Mouse (Mus musculus) limb, embryonic 12.5 days (tissue): ENCODE data around the gene Mybpc1. TPM values are rescaled to one million over a fixed set of nuclear protein-coding genes. Genes with fewer than 3 reads are reported as not detected.

Experiments
- ATAC-seq: fragments of 200-750 bp; cut with Nextera tagmentation; 2 replicates; pipeline ENCODE4 v1.8.0; 2017; ENCODE audit warnings: low read depth, moderate TSS enrichment; ENCODE audit not compliant: insufficient number of reproducible peaks, insufficient read depth, low FRiP score, low TSS enrichment
- H3K27ac ChIP-seq: fragments of 300-500 bp; sonication (generic); 2 replicates; pipeline ENCODE4 v1.5.1; 2016; ENCODE audit warnings: mild to moderate bottlenecking, moderate library complexity
- H3K27me3 ChIP-seq: fragments of 300-500 bp; sonication (generic); 2 replicates; pipeline ENCODE4 v1.6.1; 2016; ENCODE audit warnings: mild to moderate bottlenecking, moderate library complexity
- H3K36me3 ChIP-seq: fragments of 300-500 bp; sonication (generic); 2 replicates; pipeline ENCODE4 v1.6.1; 2016; ENCODE audit warnings: mild to moderate bottlenecking, moderate library complexity
- H3K4me1 ChIP-seq: fragments of 300-500 bp; sonication (generic); replicated peaks from 2 replicates; pipeline ENCODE4 v1.6.1; 2016
- H3K4me2 ChIP-seq: fragments of 300-500 bp; sonication (generic); 2 replicates; pipeline ENCODE4 v1.6.1; 2016; ENCODE audit warnings: mild to moderate bottlenecking, moderate library complexity
- H3K4me3 ChIP-seq: fragments of 300-500 bp; sonication (generic); replicated peaks from 2 replicates; pipeline ENCODE4 v1.5.1; 2016; ENCODE audit warnings: mild to moderate bottlenecking
- H3K9ac ChIP-seq: fragments of 300-500 bp; sonication (generic); replicated peaks from 2 replicates; pipeline ENCODE4 v1.6.1; 2016; ENCODE audit warnings: mild to moderate bottlenecking, moderate library complexity
- H3K9me3 ChIP-seq: fragments of 300-500 bp; sonication (generic); 2 replicates; pipeline ENCODE4 v1.6.1; 2016; ENCODE audit warnings: mild to moderate bottlenecking, moderate library complexity
- WGBS: fragments of 180-500 bp; shearing (Covaris S2); methylation state at CpG from one replicate; pipeline ENCODE4 v1.1.7; 2016; 5-methylcytosine and 5-hydroxymethylcytosine counted together
- polyA plus RNA-seq: library from polyadenylated mRNA; unstranded; fragments of >200 nt; fragmentation: Nextera tagmentation; extraction: Ambion mirVana; gene quantifications from 2 replicates; pipeline ENCODE4 v1.2.1, GENCODE M21; 2016

Mybpc1 gene
- polyA plus RNA-seq, 1 experiment from 2014 or later: 19.4 TPM

- H3K27me3 ChIP-seq: no peaks in the 10 kb centered on the region
- ATAC-seq: no peak
These were observed 97.2 kb downstream of the Mybpc1 start for GRCm38 (mm10) chr10:88507691-88508143.

GRCm38 (mm10) chr10:88505256-88505655 is 99.7 kb downstream of the Mybpc1 start:
- no peak overlapping the region for H3K4me2 ChIP-seq
- H3K27me3 ChIP-seq: no peaks in the 10 kb centered on the region
- 59% methylated on average over 5 of the region's 5 CpGs for WGBS
- H3K36me3 ChIP-seq: no peaks in the 10 kb centered on the region
- no peak for ATAC-seq
- H3K4me1 ChIP-seq: peaks cover 24% of the 10 kb centered on the region; the same call in 1 of the 2 replicates
- H3K4me3 ChIP-seq: no peak overlapping the region
- H3K27ac ChIP-seq: no peak overlapping the region
- H3K9ac ChIP-seq: no peak overlapping the region
- no peaks in the 10 kb centered on the region for H3K9me3 ChIP-seq

More at GRCm38 (mm10) chr10:88507691-88508143, 97.2 kb downstream of the Mybpc1 start:
- H3K27ac ChIP-seq: no peak overlapping the region
- no peak overlapping the region for H3K4me3 ChIP-seq
- no peak overlapping the region for H3K4me2 ChIP-seq
- H3K9ac ChIP-seq: no peak overlapping the region
- 57% methylated on average over 7 of the region's 7 CpGs for WGBS
- H3K9me3 ChIP-seq: no peaks in the 10 kb centered on the region
- H3K36me3 ChIP-seq: no peaks in the 10 kb centered on the region
- H3K4me1 ChIP-seq: peaks cover 5% of the 10 kb centered on the region; the same call in 1 of the 2 replicates

GRCm38 (mm10) chr10:88504481-88504880 is 100.5 kb downstream of the Mybpc1 start:
- Histone ChIP-seq H3K9ac (no peak overlapping the region), H3K9me3 (no peaks in the 10 kb centered on the region), H3K27me3 (no peaks in the 10 kb centered on the region), H3K27ac (no peak overlapping the region), H3K4me1 (peaks cover 24% of the 10 kb centered on the region; the same call in 1 of the 2 replicates), H3K4me3 (no peak overlapping the region), H3K36me3 (no peaks in the 10 kb centered on the region), H3K4me2 (peak overlapping the region; percentile 64)
- 66% methylated on average over 3 of the region's 3 CpGs for WGBS
- ATAC-seq: no peak

GRCm38 (mm10) chr10:88503421-88504314 is 101.3 kb downstream of the Mybpc1 start, which contains the start of gene Chpt1:
TSS of gene Chpt1 (minus strand) at chr10:88504073.
- H3K4me2 ChIP-seq: peak within 1 kb of the TSS; percentile 64
- no peaks in the 10 kb centered on the region for H3K9me3 ChIP-seq
- H3K4me3 ChIP-seq: peak within 1 kb of the TSS; percentile 69
- under 1% methylated on average over 58 of the region's 80 CpGs for WGBS
- H3K36me3 ChIP-seq: no peaks in the 10 kb centered on the region
- H3K9ac ChIP-seq: peak within 1 kb of the TSS; percentile 81
- H3K27ac ChIP-seq: peak within 1 kb of the TSS; percentile 70; the same call in 1 of the 2 replicates
- H3K4me1 ChIP-seq: peaks cover 24% of the 10 kb centered on the region; the same call in 1 of the 2 replicates
- ATAC-seq: peak; percentile 94
- H3K27me3 ChIP-seq: no peaks in the 10 kb centered on the region

GRCm38 (mm10) chr10:88502919-88503318 is 102.0 kb downstream of the Mybpc1 start:
- H3K36me3 ChIP-seq: no peaks in the 10 kb centered on the region
- 58% methylated on average over 4 of the region's 4 CpGs for WGBS
- no peak overlapping the region for H3K27ac ChIP-seq

DNA sequence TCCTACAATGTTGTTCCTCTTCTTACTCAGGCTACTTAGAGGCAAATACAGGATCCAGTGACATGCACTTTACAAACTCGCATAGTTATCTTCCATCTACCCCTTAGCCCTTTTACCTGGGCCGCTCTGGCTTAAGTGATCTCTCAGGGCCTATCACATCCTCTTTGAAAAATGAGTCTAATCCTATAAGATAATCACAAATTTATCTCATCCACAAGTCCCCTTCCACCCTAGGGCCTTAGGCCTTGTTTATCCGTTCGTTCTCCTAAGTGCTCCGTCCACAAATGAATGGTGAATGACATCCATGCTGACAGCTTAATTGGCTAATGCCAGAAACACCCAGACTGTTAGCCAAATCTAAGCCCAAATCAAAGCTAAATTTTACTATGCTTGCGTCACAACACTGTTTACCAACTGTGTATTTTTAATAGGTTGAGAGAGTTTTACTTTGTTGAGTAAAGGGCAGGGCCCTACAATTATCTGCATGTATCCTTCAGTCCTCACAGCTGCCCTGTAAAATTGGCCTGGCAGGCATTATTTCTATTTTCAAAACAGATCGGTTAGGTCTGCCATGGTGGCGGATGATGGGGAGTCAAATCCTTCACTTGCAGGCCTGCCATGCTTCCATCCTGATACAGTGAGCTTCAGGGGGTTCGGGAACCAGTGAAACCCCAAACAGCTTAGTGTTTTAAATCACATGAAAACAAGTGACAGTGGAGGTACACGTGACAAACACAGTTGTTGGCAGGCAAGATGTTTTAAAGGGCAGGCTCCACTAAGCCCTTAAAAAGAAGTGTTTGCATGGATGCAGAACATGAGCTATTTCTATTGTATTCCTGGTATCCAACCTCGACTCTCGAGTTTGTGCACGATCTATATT is 102.8 kb downstream of the Mybpc1 start:
- Histone ChIP-seq H3K9me3 (no peaks in the 10 kb centered on the region), H3K4me1 (peaks cover 26% of the 10 kb centered on the region), H3K36me3 (no peaks in the 10 kb centered on the region), H3K4me2 (peak overlapping the region; percentile 64; the same call in 1 of the 2 replicates), H3K4me3 (no peak overlapping the region), H3K27ac (no peak overlapping the region), H3K27me3 (no peaks in the 10 kb centered on the region), H3K9ac (no peak overlapping the region)
- WGBS: 64% methylated on average over 13 of the region's 13 CpGs
- ATAC-seq: no peak

More at GRCm38 (mm10) chr10:88502919-88503318, 102.0 kb downstream of the Mybpc1 start:
- H3K9me3 ChIP-seq: no peaks in the 10 kb centered on the region
- no peaks in the 10 kb centered on the region for H3K27me3 ChIP-seq
- H3K9ac ChIP-seq: peak overlapping the region; percentile 81
- peak overlapping the region; percentile 64 for H3K4me2 ChIP-seq
- peak overlapping the region; percentile 69 for H3K4me3 ChIP-seq
- no peak for ATAC-seq
- peaks cover 24% of the 10 kb centered on the region; the same call in 1 of the 2 replicates for H3K4me1 ChIP-seq

- no peaks in the 10 kb centered on the region for H3K9me3 ChIP-seq
- H3K27ac ChIP-seq: no peak overlapping the region
- H3K9ac ChIP-seq: no peak overlapping the region
- H3K4me1 ChIP-seq: peaks cover 34% of the 10 kb centered on the region
- 75% methylated on average over 10 of the region's 10 CpGs for WGBS
- no peaks in the 10 kb centered on the region for H3K36me3 ChIP-seq
- no peak overlapping the region for H3K4me3 ChIP-seq
- no peaks in the 10 kb centered on the region for H3K27me3 ChIP-seq
- ATAC-seq: no peak
- H3K4me2 ChIP-seq: no peak overlapping the region
These were observed 103.6 kb downstream of the Mybpc1 start for GRCm38 (mm10) chr10:88501370-88501769.

DNA sequence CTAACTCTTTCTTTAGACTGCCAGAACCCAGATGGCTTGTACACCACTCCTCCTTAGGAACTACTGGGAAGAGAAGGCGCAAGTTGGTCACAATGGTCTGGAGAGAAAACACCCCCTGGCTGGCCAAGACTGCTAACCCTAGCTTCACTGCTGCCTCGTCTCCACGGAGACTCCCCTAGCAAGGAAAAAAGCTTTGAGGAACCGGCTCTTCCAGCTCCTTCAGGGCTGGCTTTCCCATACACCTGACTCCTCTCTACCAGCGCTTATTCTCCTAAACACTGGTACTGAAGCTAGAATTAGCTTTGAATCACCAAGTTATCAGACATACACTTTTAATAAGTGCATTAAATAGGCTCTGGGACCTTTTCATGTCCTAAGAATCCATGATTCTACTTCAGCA is 105.0 kb downstream of the Mybpc1 start:
- Histone ChIP-seq H3K4me2 (no peak overlapping the region), H3K4me1 (peaks cover 40% of the 10 kb centered on the region), H3K9me3 (no peaks in the 10 kb centered on the region), H3K4me3 (no peak overlapping the region), H3K27ac (no peak overlapping the region), H3K9ac (no peak overlapping the region), H3K27me3 (no peaks in the 10 kb centered on the region), H3K36me3 (no peaks in the 10 kb centered on the region)
- no peak for ATAC-seq
- 71% methylated on average over 5 of the region's 5 CpGs for WGBS

GRCm38 (mm10) chr10:88496864-88497564 is 107.9 kb downstream of the Mybpc1 start:
- Histone ChIP-seq H3K9me3 (no peaks in the 10 kb centered on the region), H3K4me1 (peaks cover 30% of the 10 kb centered on the region), H3K27me3 (no peaks in the 10 kb centered on the region), H3K4me3 (no peak overlapping the region), H3K4me2 (peak overlapping the region; percentile 30; the same call in 1 of the 2 replicates), H3K36me3 (no peaks in the 10 kb centered on the region), H3K27ac (peak overlapping the region; percentile 35; the same call in 1 of the 2 replicates), H3K9ac (no peak overlapping the region)
- peak; percentile 79; the same call in 1 of the 2 replicates for ATAC-seq
- WGBS: 22% methylated on average over 11 of the region's 11 CpGs

GRCm38 (mm10) chr10:88494959-88495587 is 109.9 kb downstream of the Mybpc1 start:
- H3K9ac ChIP-seq: no peak overlapping the region
- H3K4me1 ChIP-seq: peaks cover 18% of the 10 kb centered on the region
- H3K9me3 ChIP-seq: no peaks in the 10 kb centered on the region
- H3K36me3 ChIP-seq: no peaks in the 10 kb centered on the region
- no peak for ATAC-seq
- H3K27ac ChIP-seq: no peak overlapping the region
- no peak overlapping the region for H3K4me3 ChIP-seq
- WGBS: 76% methylated on average over 4 of the region's 4 CpGs
- no peak overlapping the region for H3K4me2 ChIP-seq
- no peaks in the 10 kb centered on the region for H3K27me3 ChIP-seq
